Mouse (Mus musculus) B cell, adult 2 months (primary cell): ENCODE results near the gene Cdk1.
"Not testable (repeated sequence)": the region's sequence is repeated elsewhere in the genome, so short reads cannot be mapped to it uniquely, and the experiment has no call there.

ENCODE experiments used
- DNase-seq, 2 experiments: peaks; one replicate each; pipeline ENCODE4 v3.0.0; 2022

Cdk1 gene

GRCm38 (mm10) chr10:69352212-69353085 is at the start of gene Cdk1:
Gene Cdk1 (minus strand): TSS chr10:69352938.
- peak; percentile 87 for DNase-seq

DNA sequence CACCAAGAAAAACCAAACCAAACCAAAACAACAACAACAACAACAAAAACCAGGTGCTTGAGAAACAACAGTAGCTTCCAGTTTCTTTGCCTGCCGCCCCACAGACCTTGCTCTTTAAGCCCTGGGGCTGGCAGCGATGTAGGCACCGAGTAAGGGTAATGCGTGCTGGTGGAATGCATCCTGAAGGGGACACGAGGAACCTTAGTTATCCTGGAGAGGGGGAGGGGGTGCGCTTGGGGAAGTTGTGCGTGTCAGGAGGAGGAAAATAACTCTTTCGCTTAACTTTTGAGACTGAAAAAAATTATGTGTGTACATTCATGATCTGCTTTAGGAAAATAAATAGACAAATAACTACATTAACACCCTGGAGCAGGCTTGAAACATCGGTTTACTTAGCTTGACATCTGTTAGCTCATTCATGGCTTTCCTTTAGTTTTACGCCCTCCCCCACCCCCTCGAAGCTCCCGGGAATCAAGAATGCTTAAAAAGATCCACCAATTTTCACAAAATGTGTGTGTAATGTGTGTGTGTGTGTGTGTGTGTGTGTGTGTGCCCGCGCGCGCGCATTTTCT is 47.2 kb upstream of the Cdk1 start:
- DNase-seq = no peak

DNA sequence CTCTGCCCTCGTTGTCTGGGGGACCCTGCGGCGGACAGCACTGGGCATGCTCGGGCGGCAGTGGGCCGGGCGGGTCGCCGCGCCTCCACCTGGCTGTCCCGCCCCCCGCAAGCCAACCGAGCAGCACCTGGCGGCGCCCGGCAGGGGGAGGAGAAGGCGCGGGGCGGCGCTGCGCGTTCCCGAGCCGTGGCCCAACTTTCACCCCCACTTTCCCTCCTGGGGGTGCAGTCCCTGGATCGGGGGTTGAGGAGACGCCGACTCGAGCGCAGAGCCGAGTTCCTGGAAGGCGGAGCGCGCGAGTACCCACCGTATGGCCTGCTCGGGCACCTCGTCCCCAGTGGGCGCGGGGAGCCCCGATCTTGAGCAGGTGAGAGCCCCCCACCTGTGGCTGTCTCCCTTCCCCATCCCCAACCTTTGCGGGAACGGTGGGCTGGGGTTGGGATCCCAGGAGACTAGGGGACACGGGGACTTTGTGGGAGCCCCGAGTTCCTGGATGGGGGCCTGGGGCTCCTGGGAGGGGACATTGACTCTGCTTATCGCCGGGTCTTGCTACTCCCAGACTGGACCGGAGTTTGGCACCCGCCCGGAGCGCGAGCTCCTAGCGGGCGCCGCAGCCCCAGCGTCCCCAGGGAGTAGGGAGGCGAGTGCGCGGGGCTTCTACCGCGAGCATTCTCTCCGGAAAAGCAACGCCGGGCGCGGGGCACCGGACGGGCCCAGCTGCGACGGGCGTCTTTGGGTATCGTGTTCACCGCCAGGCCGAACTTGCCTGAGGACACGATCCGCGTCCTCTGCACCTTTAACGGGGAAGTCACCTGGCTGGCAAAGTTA is 46.2 kb upstream of the Cdk1 start, which contains the start of gene Ank3:
Gene Ank3 (plus strand): TSS at position 11 of the 828 bp plus-strand sequence.
- no peak for DNase-seq

DNA sequence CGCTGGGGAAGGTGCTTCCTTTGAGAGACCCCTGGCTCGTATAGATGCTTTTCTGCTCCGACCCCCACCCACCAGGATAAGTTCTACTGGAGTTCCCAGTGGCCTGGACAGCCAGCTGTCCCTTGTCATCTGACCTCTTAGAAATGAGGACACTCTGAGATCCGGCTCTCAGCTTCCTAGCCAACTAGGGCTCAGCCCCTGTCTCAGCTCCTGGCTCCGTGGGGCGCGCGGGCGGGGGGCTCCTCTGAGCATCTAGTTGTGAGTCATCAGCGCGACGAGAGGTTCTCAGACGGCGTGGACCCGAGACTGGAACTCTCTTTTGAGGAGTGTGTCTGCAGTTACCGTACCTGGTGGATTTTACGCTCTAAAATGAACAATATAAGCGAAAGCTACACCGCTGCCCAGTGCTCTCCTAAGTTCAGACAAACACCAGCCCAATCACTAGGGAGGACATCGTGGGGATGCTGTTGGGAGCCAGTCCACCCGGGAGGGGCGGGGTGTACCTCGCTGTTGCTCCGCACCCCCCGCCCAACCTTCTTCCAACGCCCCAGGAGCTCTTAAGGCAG is 45.5 kb upstream of the Cdk1 start:
- no peak for DNase-seq

- no peak for DNase-seq
These were observed 36.8 kb upstream of the Cdk1 start for GRCm38 (mm10) chr10:69389511-69389910.

- no peak for DNase-seq
These were observed 34.0 kb upstream of the Cdk1 start for GRCm38 (mm10) chr10:69386767-69387166.

- no peak for DNase-seq
These were observed 32.4 kb upstream of the Cdk1 start for GRCm38 (mm10) chr10:69385136-69385535.

- no peak for DNase-seq
These were observed 31.9 kb upstream of the Cdk1 start for GRCm38 (mm10) chr10:69384640-69385039.

DNA sequence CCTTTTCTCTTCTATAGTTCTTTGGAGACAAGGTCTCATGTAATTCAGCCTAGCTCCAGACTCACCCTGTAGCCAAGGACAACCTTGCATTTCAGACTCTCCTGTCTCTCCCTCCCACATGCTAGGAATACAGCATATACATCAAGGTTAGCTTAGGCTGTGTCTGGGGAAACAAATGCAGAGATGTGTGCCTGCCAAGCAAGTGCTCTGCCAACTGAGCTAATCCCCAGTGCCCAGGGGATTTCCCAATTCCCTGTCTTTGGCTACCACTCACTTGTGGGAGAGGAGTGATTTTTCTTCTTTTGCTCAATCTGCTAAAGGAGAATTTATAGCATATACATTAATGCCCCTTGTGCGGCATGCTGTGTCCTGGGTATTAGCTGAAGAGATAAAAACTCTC is 30.4 kb upstream of the Cdk1 start:
- DNase-seq = no peak

GRCm38 (mm10) chr10:69375154-69375553 is 22.4 kb upstream of the Cdk1 start:
- no peak for DNase-seq

- no peak for DNase-seq
These were observed 21.2 kb upstream of the Cdk1 start for GRCm38 (mm10) chr10:69373796-69374550.

- DNase-seq = no peak
These were observed 19.3 kb upstream of the Cdk1 start for GRCm38 (mm10) chr10:69372061-69372460.

GRCm38 (mm10) chr10:69371441-69371840 is 18.7 kb upstream of the Cdk1 start:
- peak; percentile 34 to 40 for DNase-seq

- no peak for DNase-seq
These were observed 16.6 kb upstream of the Cdk1 start for GRCm38 (mm10) chr10:69369321-69369720.

DNA sequence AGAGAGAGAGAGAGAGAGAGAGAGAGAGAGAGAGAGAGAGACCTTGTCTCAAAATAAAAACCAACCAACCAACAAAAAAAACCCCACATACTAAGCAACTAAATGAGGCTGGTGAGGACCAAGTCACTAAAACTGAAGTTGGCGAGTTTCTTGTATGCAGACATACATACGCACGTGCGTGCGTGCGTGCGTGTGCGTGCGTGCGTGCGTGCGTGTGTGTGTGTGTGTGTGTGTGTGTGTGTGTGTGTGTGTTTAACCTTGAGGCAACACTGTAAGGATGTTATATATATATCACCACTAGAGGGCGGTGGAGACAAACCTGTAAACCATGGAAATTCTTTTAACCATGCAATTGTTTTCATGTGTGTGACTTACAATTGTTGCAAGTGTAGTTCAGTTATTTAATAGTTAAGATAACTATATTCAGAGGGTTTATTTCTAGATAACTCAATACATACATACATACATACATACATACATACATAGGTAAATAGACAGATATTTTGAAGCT is 14.2 kb upstream of the Cdk1 start:
- DNase-seq = peak in 1 of 2 experiments; percentile 3

DNA sequence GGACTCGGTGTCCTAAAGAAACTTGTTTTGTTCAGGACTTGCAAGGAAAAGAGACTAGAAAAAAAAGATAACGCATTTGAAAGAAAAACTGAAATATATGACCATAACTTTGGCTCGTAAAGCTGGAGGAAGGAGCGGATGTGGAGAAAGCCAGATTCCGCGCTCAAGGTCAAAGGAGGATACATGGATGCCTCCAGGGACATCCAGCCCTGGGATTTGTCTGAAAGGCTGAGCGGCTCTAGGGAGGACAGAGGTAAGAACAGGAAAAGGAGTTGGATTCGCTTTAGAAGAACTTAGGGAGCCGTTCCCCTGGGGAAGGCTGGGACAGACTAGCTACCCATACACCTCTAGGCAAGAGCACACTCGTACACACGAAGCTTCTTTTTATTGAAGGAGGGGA is 13.5 kb upstream of the Cdk1 start:
- DNase-seq = no peak

DNA sequence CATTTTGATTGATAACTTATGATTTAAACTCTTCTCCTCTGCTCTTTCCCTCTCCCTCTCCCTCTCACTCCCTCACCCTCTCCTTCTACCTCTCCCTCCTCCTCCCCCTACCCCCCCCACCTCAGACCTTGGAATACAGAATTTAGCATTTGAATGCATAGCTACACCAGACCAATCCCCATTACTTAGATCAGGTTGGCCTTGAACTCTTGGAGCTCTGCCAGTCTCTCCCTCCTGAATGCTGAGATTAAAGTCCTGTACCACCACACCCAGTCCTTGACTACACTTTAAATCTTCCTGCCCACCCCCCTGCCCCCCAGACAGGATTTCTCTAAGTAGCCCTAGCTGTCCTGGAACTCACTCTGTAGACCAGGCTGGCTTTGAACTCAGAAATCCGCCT is 6.9 kb upstream of the Cdk1 start:
- DNase-seq = no peak

GRCm38 (mm10) chr10:69353086-69353479 is 345 bp upstream of the Cdk1 start:
- not testable (repeated sequence) for DNase-seq

DNA sequence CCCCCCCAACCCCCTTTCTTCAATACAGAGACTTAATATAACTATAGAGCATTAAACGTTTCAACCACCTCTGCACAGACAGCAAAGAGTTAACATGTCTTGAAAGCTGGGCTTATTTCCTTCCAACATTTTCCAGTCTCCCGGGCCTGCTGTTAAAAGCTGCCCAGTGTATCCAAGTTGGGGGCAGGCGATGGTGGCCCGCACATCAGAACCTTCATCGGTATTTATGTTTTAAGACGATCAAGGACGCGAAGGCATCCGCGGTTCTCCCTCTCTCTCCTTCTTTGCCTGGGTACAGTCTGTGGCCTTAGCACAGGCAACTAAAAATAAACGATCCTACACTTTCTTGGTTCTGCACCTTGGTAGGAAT is 911 bp downstream of the Cdk1 start:
- no peak for DNase-seq

DNA sequence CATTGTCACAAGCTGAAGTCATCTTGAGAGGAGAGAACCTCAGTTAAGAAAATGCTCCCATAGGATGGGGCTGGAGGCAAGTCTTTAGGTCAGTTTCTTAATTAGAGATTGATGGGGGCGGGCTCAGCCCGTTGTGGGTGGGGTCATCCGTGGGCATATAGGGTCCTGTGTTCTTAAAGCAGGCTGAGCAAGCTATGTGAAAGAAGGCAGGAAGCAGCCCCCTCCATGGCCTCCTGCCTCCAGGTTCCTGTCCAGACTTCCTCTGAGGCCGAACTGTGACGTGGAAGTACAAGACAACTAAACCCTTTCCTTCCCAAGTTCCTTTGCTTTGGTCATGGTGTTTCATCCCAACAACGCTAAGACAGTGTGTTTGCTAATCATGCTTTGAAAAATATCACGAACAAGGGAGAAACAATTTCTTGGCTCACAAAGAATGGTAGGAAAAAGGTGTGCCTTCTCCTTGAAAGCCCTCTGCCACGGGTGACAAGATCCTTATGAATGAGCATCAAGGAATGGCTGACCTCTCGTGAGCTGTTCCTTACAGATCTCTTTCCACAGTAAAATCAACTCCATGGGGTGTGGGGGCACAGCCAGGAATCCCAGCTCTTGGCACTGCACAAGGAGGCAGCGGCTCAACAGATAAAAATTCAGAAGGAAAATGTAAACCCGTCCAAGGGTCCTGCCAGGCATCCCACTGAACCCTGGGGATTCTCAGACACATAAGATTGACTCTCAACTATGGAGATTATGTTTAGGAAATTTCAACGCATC is 1.5 kb downstream of the Cdk1 start:
- DNase-seq = no peak

DNA sequence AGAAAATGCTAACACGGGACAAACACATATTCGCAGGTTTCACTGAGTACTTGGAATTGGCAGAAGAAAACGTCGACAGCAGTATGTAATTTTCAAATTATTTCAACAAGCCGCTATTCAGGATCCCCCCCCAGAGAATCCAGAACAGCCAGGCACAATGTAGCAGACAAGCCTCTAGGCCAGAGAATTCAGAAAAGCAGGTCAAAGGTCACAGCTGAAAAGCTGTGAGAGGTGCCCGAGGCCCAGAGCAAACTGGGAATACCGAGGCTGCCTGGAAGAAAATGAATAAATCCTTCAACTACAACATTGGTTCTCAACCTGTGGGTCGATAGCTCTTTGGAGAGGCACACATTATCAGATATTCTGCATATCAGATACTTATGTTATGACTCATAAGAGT is 4.5 kb downstream of the Cdk1 start:
- no peak for DNase-seq
